Mouse (Mus musculus) hindbrain, postnatal 0 days (tissue): ENCODE measurements around the gene Neb. TPM values are rescaled to one million over a fixed set of nuclear protein-coding genes. Genes with fewer than 3 reads are reported as not detected.

Source experiments
- ATAC-seq: fragments of 200-750 bp; cut with Nextera tagmentation; 2 replicates; pipeline ENCODE4 v1.8.0; 2017; ENCODE audit warnings: mild to moderate bottlenecking, moderate TSS enrichment, moderate library complexity
- DNase-seq: peaks from one replicate; pipeline ENCODE4 v3.0.0-alpha.2; 2015; ENCODE audit warnings: low spot score
- H3K27ac ChIP-seq: fragments of 300-500 bp; sonication (generic); 2 replicates; pipeline ENCODE4 v1.5.1; 2014; ENCODE audit warnings: mild to moderate bottlenecking
- H3K27me3 ChIP-seq: fragments of 300-500 bp; sonication (generic); 2 replicates; pipeline ENCODE4 v1.6.1; 2014; ENCODE audit warnings: low read length, mixed read lengths; ENCODE audit not compliant: insufficient read depth
- H3K36me3 ChIP-seq: fragments of 300-500 bp; sonication (generic); 2 replicates; pipeline ENCODE4 v1.6.1; 2014; ENCODE audit warnings: low read length, mixed read lengths; ENCODE audit not compliant: insufficient read depth
- H3K4me1 ChIP-seq: fragments of 300-500 bp; sonication (generic); 2 replicates; pipeline ENCODE4 v1.6.1; 2014; ENCODE audit warnings: antibody characterized with exemption, low read length, mixed read lengths; ENCODE audit not compliant: insufficient read depth
- H3K4me2 ChIP-seq: fragments of 300-500 bp; sonication (generic); 2 replicates; pipeline ENCODE4 v1.6.1; 2014; ENCODE audit warnings: low read depth, mild to moderate bottlenecking, low read length, moderate library complexity, mixed read lengths
- H3K4me3 ChIP-seq: fragments of 300-500 bp; sonication (generic); 2 replicates; pipeline ENCODE4 v1.5.1; 2014; ENCODE audit warnings: low read length
- H3K9ac ChIP-seq: fragments of 300-500 bp; sonication (generic); replicated peaks from 2 replicates; pipeline ENCODE4 v1.6.1; 2014; ENCODE audit warnings: mild to moderate bottlenecking, low read length, moderate library complexity, mixed read lengths
- H3K9me3 ChIP-seq: fragments of 300-500 bp; sonication (generic); 2 replicates; pipeline ENCODE4 v1.6.1; 2016; ENCODE audit warnings: low read length, mixed read lengths
- CTCF ChIP-seq: IDR thresholded peaks from 2 replicates; pipeline ENCODE4 v1.5.1; 2016; ENCODE audit warnings: antibody characterized with exemption, control low read depth, low read depth
- WGBS: fragments of 180-500 bp; shearing (Covaris S2); extraction: QIAGEN DNeasy Blood & Tissue Kit; methylation state at CpG from one replicate; pipeline ENCODE4 v1.1.7; 2014; 5-methylcytosine and 5-hydroxymethylcytosine counted together
- polyA plus RNA-seq: library from polyadenylated mRNA; unstranded; fragments of >200 nt; fragmentation: Nextera tagmentation; extraction: Ambion mirVana; gene quantifications from 2 replicates; pipeline ENCODE4 v1.2.1, GENCODE M21; 2015
- total RNA-seq: library from RNA; depleted of rRNA; stranded (reverse); fragments of >200 nt; gene quantifications from 2 replicates; pipeline ENCODE4 v1.2.3, GENCODE M21; 2014

Neb gene
- total and polyA plus RNA-seq, 2 experiments from 2014 or later = 0.58 to 1.2 TPM

GRCm38 (mm10) chr2:52335556-52335955 lies 42.7 kb downstream of the Neb start:
- ATAC-seq = no peak

GRCm38 (mm10) chr2:52335087-52335486 lies 43.2 kb downstream of the Neb start:
- 90% methylated on average over 8 of the region's 8 CpGs for WGBS
- no peak for TF ChIP-seq CTCF
- no peaks in the 10 kb centered on the region for H3K9me3 ChIP-seq

More at GRCm38 (mm10) chr2:52335556-52335955, 42.7 kb downstream of the Neb start:
- no peak overlapping the region for H3K4me3 ChIP-seq
- no peaks in the 10 kb centered on the region for H3K36me3 ChIP-seq
- WGBS = 89% methylated on average over 13 of the region's 13 CpGs
- no peak overlapping the region for H3K9ac ChIP-seq
- no peak for DNase-seq
- H3K4me2 ChIP-seq = no peak overlapping the region
- no peak overlapping the region for H3K27ac ChIP-seq
- no peaks in the 10 kb centered on the region for H3K9me3 ChIP-seq
- H3K27me3 ChIP-seq = no peaks in the 10 kb centered on the region
- no peaks in the 10 kb centered on the region for H3K4me1 ChIP-seq
- no peak for TF ChIP-seq CTCF

GRCm38 (mm10) chr2:52333535-52333934 lies 44.7 kb downstream of the Neb start:
- TF ChIP-seq CTCF = no peak
- H3K4me2 ChIP-seq = no peak overlapping the region

More at GRCm38 (mm10) chr2:52335087-52335486, 43.2 kb downstream of the Neb start:
- no peak for ATAC-seq
- Histone ChIP-seq H3K4me3 (no peak overlapping the region), H3K27me3 (no peaks in the 10 kb centered on the region), H3K4me2 (no peak overlapping the region), H3K27ac (no peak overlapping the region), H3K4me1 (no peaks in the 10 kb centered on the region), H3K36me3 (no peaks in the 10 kb centered on the region), H3K9ac (no peak overlapping the region)
- no peak for DNase-seq

GRCm38 (mm10) chr2:52331761-52332160 lies 46.5 kb downstream of the Neb start:
- no peak for ATAC-seq

More at GRCm38 (mm10) chr2:52333535-52333934, 44.7 kb downstream of the Neb start:
- Histone ChIP-seq H3K36me3 (no peaks in the 10 kb centered on the region), H3K4me3 (no peak overlapping the region), H3K9ac (no peak overlapping the region), H3K27me3 (no peaks in the 10 kb centered on the region), H3K4me1 (no peaks in the 10 kb centered on the region), H3K9me3 (no peaks in the 10 kb centered on the region), H3K27ac (no peak overlapping the region)
- DNase-seq = no peak
- WGBS = 54% methylated on average over 2 of the region's 2 CpGs
- ATAC-seq = no peak

GRCm38 (mm10) chr2:52327244-52327815 lies 50.9 kb downstream of the Neb start:
- WGBS = 70% methylated on average over 4 of the region's 4 CpGs
- no peak overlapping the region for H3K4me2 ChIP-seq
- no peaks in the 10 kb centered on the region for H3K27me3 ChIP-seq
- H3K36me3 ChIP-seq = no peaks in the 10 kb centered on the region
- no peak for ATAC-seq
- H3K27ac ChIP-seq = no peak overlapping the region
- H3K4me1 ChIP-seq = no peaks in the 10 kb centered on the region
- TF ChIP-seq CTCF = no peak
- DNase-seq = no peak
- H3K4me3 ChIP-seq = no peak overlapping the region
- no peaks in the 10 kb centered on the region for H3K9me3 ChIP-seq
- no peak overlapping the region for H3K9ac ChIP-seq

More at GRCm38 (mm10) chr2:52331761-52332160, 46.5 kb downstream of the Neb start:
- no peak for DNase-seq
- TF ChIP-seq CTCF = no peak
- Histone ChIP-seq H3K27me3 (no peaks in the 10 kb centered on the region), H3K27ac (no peak overlapping the region), H3K4me3 (no peak overlapping the region), H3K9me3 (no peaks in the 10 kb centered on the region), H3K4me1 (no peaks in the 10 kb centered on the region), H3K36me3 (no peaks in the 10 kb centered on the region), H3K9ac (no peak overlapping the region), H3K4me2 (no peak overlapping the region)
- WGBS = 88% methylated on average over 3 of the region's 3 CpGs

- H3K27ac ChIP-seq = no peak overlapping the region
- 88% methylated on average over 3 of the region's 3 CpGs for WGBS
- no peak overlapping the region for H3K4me3 ChIP-seq
- no peak overlapping the region for H3K9ac ChIP-seq
- H3K4me1 ChIP-seq = no peaks in the 10 kb centered on the region
- no peaks in the 10 kb centered on the region for H3K36me3 ChIP-seq
- DNase-seq (no peak), ATAC-seq (no peak)
- no peaks in the 10 kb centered on the region for H3K9me3 ChIP-seq
- no peaks in the 10 kb centered on the region for H3K27me3 ChIP-seq
- no peak for TF ChIP-seq CTCF
- H3K4me2 ChIP-seq = no peak overlapping the region
These were observed 56.4 kb downstream of the Neb start for GRCm38 (mm10) chr2:52321866-52322265.

GRCm38 (mm10) chr2:52320175-52320574 lies 58.1 kb downstream of the Neb start:
- WGBS = 95% methylated on average over 2 of the region's 2 CpGs
- no peaks in the 10 kb centered on the region for H3K36me3 ChIP-seq
- H3K9ac ChIP-seq = no peak overlapping the region
- no peak for ATAC-seq
- H3K27me3 ChIP-seq = no peaks in the 10 kb centered on the region
- TF ChIP-seq CTCF = no peak
- H3K4me1 ChIP-seq = no peaks in the 10 kb centered on the region
- no peak for DNase-seq
- H3K4me2 ChIP-seq = no peak overlapping the region
- no peaks in the 10 kb centered on the region for H3K9me3 ChIP-seq
- H3K4me3 ChIP-seq = no peak overlapping the region
- H3K27ac ChIP-seq = no peak overlapping the region
